Mouse (Mus musculus) lung, adult 18-20 months (tissue): ENCODE data around the gene Atp5l.

Experiments used
- DNase-seq, 2 experiments: peaks; one replicate each; pipeline ENCODE4 v3.0.0; 2022; ENCODE audit warnings: mixed read lengths in 2 of 2

The Atp5l gene

GRCm38 (mm10) chr9:44892664-44893063 lies 27.9 kb downstream of the Atp5l start:
- no peak for DNase-seq

- no peak for DNase-seq
These were observed 29.3 kb downstream of the Atp5l start for GRCm38 (mm10) chr9:44891210-44891609.

GRCm38 (mm10) chr9:44890122-44890521 lies 30.4 kb downstream of the Atp5l start:
- DNase-seq = no peak

GRCm38 (mm10) chr9:44888114-44888624 lies 32.4 kb downstream of the Atp5l start:
- DNase-seq = no peak

GRCm38 (mm10) chr9:44882981-44883569 lies 37.5 kb downstream of the Atp5l start:
- DNase-seq = no peak

- peak; percentile 35 to 52 for DNase-seq
These were observed 38.0 kb downstream of the Atp5l start for GRCm38 (mm10) chr9:44882436-44882980.

GRCm38 (mm10) chr9:44881941-44882435 lies 38.6 kb downstream of the Atp5l start:
- DNase-seq = peak; percentile 70 to 77

GRCm38 (mm10) chr9:44881221-44881871 lies 39.2 kb downstream of the Atp5l start, which contains the start of gene Kmt2a:
Gene Kmt2a (minus strand): TSS chr9:44881296.
- DNase-seq = peak; percentile 95 to 96

- DNase-seq = peak; percentile 12 to 20
These were observed 40.0 kb downstream of the Atp5l start for GRCm38 (mm10) chr9:44880309-44881081.

- peak in 1 of 2 experiments; percentile 11 for DNase-seq
These were observed 40.8 kb downstream of the Atp5l start for GRCm38 (mm10) chr9:44879694-44880271.

GRCm38 (mm10) chr9:44878776-44879500 lies 41.6 kb downstream of the Atp5l start:
- DNase-seq = no peak

GRCm38 (mm10) chr9:44877686-44878085 lies 42.9 kb downstream of the Atp5l start:
- no peak for DNase-seq

- no peak for DNase-seq
These were observed 45.1 kb downstream of the Atp5l start for GRCm38 (mm10) chr9:44875476-44875875.

- DNase-seq = no peak
These were observed 46.3 kb downstream of the Atp5l start for GRCm38 (mm10) chr9:44874198-44874597.

- no peak for DNase-seq
These were observed 46.9 kb downstream of the Atp5l start for GRCm38 (mm10) chr9:44873665-44874064.

GRCm38 (mm10) chr9:44868336-44869094 lies 52.0 kb downstream of the Atp5l start:
- no peak for DNase-seq

GRCm38 (mm10) chr9:44867664-44868063 lies 52.9 kb downstream of the Atp5l start:
- no peak for DNase-seq

- DNase-seq = no peak
These were observed 53.9 kb downstream of the Atp5l start for GRCm38 (mm10) chr9:44866501-44867240.
